Mouse (Mus musculus) cortical plate, adult 2 months (tissue): ENCODE results near the gene Pam16.

ENCODE experiments used
- CTCF ChIP-seq: fragments of 200-500 bp; IDR thresholded peaks from 2 replicates; pipeline ENCODE4 v1.5.1; 2011; ENCODE audit warnings: mild to moderate bottlenecking, control low read depth, low read length; ENCODE audit not compliant: insufficient read depth; ENCODE audit errors: extremely low read depth
- POLR2A ChIP-seq: fragments of 200-500 bp; IDR thresholded peaks from 2 replicates; pipeline ENCODE4 v1.6.1; 2011; ENCODE audit warnings: mild to moderate bottlenecking, low read length, control low read depth; ENCODE audit not compliant: insufficient read depth; ENCODE audit errors: extremely low read depth

DNA sequence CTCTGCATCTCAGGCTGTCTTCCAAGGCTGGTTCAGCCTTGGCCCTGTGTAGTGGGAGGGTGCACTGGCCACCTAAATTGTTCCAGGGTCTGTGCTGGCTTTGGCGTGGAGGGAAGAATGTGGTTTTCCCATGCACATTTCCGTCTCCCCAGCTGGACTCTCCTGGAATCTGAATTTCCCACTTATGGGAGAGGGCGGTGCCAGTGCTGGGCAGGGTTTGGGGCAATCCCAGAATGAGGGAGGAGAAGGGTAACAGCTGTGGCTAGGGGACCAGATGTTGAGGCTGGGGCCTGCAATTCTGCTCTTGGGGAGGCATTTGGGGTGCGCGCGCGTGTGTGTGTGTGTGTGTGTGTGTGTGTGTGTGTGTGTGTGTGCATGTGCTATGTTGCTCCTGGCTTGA, 27.5 kb downstream of the Pam16 start:
- TF ChIP-seq CTCF (no peak), POLR2A (no peak)
